Mouse (Mus musculus) cerebellum, adult 9-11 months (tissue): ENCODE measurements around the gene Mdm4.

ENCODE experiments used
- DNase-seq: peaks from one replicate; pipeline ENCODE4 v3.0.0; 2022

Mdm4 gene

GRCm38 (mm10) chr1:132934856-132935255 is 95.5 kb downstream of the Mdm4 start:
- DNase-seq = peak; percentile 89

- peak; percentile 88 for DNase-seq
Observed at GRCm38 (mm10) chr1:132932421-132932820, 97.9 kb downstream of the Mdm4 start.

- DNase-seq = no peak
Observed at GRCm38 (mm10) chr1:132930291-132930690, 100.1 kb downstream of the Mdm4 start.

GRCm38 (mm10) chr1:132928907-132929250 is 101.5 kb downstream of the Mdm4 start:
- DNase-seq = no peak

GRCm38 (mm10) chr1:132928032-132928906 is 102.1 kb downstream of the Mdm4 start:
- DNase-seq = no peak

DNA sequence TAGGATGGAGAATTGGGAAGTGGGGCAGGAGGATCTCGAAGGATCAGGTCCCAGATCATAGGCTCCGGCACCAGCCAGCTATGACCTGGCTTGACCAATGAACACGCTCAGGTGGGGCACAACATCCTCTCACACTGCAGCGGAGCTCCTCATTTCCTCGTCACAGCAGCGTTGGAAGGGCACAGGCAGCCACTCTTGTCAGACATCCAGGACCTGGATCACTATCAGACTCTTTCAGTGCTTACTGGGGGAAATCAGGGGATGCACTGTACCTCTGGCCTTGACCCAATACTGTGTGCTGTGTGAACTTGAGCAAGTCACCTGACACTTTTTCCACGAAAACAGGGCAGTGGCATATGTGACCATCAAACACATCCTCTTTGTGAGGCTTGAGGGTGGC is 105.1 kb downstream of the Mdm4 start:
- no peak for DNase-seq

DNA sequence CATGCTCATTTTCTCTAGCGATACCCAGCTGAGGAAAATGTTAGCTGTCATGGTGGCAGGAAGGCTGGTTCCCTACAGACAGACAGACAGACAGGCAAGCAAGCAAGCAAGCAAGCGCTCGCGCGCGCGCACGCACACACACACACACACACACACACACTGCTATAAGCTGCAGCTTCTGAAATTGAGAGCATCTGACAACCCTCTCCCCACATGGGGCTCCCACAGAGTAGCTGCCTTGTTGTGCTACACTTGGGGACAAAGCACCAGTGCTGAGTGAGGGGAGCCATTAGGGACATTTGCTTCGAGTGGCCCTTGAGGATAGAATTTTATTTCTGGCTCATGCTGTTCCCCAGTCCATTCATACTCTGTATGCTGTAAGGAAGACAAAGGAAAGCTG is 108.1 kb downstream of the Mdm4 start:
- DNase-seq = no peak

DNA sequence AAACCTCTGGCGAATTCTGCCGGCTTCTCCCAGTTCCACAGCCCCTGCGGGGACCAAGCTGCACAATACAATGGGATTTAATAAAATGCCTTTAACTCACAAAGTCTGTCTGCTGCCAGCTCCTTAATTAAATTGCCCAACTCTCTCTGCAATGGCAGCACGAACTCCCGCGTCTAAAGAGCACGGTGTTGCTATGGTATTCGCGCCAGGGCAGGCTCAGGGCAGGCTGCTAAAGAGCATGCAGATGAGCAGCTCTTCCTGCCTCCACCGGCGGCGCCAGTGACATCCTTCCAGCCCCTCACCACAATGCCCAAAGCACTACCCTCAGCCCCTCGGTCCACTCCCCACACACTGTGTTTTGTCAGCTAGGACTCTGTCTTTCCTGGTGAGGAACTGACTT is 109.3 kb downstream of the Mdm4 start:
- no peak for DNase-seq

DNA sequence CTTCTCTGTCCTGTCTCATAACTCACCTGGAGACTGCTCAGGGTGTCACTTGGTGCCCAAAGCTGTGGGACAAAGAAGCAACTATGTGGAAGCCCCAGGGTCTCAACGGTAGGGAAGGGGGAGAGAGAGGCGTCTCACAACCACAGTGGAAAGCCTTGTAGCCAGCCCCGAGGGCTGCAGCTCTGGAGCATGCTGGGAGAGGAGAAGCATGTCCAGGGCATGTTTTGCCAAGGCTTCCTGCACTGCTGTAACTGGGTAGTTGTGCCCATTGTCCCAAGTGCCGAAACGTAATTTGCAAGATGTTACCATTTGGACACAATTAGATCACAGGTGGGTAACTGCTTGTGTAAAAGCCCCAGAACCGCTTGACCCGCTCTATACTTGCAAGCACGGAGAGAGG is 111.1 kb downstream of the Mdm4 start:
- DNase-seq = no peak

DNA sequence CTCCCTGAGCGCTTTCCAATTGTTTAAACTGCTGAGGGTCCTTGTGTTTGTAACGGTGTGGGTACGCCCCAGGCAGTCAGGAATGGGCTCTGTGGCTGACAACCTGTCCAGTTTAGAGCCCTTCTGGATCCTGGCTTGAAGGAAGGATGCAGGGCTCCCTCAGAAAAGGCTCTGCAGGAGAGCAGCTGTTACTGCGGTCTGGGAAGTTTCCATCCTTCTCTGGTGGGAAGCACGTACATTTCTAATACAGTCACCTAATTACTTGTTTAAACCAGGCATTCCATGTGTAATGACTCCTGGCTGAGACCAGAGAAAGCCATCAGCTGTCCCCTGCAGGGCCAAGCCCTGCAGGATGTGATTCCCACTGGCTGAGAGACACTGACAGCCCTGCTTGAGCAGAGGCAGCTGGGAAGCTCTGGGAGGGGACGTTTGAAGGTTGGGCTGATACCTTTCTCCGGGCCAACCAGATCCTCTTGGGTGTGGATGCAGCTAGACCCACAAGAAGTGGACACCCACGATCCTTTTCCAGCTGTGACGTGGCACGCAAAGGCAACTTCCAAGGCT is 112.2 kb downstream of the Mdm4 start:
- no peak for DNase-seq

GRCm38 (mm10) chr1:132917554-132917953 is 112.8 kb downstream of the Mdm4 start:
- DNase-seq = no peak

GRCm38 (mm10) chr1:132915849-132916493 is 114.4 kb downstream of the Mdm4 start:
- DNase-seq = peak; percentile 75

DNA sequence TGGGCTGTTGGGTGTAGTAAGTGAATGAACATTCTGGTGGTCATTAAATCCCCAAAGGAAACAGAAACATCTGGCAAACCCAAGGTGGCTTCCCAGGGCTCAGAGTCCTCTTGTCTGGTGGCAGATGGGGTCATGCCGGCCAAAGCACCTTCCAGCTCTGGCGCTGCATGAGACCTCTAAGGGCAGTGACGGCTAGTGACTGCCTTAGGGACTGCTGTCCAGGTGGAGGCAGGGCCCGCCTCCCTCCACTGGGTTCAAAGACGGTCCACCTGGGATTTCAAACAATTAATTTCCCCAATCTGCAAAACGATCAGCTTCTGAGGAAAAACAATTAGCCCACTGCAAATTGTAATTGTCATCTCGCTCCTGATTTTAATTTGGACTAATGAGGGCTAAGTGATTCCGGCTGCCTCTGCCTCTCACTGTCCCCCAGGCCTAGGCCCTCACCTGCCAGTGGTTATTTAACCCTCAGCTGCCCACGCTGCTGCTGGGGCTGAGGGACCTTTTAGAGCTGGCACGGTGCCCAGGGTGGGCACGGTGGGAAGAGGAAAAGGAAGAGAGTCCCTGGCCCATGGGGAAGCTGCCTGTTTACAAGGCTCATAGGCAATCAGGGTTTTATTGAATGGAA is 119.8 kb downstream of the Mdm4 start:
- DNase-seq = no peak

DNA sequence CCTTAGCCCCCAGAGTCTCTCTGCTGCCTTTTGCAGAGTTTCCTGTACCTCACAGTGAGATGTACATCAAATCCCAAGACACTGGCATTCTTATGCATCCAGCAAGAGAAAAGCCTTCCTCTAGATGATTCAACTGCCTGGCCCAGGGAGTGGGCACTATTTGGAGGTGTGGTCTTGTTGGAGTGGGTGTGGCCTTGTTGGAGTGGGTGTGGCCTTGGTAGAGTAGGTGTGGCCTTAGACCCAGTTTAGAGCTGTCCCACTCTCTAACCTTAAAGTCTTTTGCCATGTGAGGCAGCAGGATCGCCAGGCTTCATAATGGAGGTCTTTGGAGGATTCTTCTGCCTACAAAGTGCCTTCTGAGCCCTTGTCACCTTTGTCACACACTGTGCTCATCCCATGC is 120.4 kb downstream of the Mdm4 start:
- DNase-seq = no peak
